Mouse (Mus musculus): ENCODE measurements around the gene Zc3h12b. TPM values are rescaled to one million over a fixed set of nuclear protein-coding genes. Genes with fewer than 3 reads are reported as not detected.

Gene Zc3h12b
- polyA plus RNA-seq (2012; rRNA removed) = 3.8 TPM in 2 replicates

DNA sequence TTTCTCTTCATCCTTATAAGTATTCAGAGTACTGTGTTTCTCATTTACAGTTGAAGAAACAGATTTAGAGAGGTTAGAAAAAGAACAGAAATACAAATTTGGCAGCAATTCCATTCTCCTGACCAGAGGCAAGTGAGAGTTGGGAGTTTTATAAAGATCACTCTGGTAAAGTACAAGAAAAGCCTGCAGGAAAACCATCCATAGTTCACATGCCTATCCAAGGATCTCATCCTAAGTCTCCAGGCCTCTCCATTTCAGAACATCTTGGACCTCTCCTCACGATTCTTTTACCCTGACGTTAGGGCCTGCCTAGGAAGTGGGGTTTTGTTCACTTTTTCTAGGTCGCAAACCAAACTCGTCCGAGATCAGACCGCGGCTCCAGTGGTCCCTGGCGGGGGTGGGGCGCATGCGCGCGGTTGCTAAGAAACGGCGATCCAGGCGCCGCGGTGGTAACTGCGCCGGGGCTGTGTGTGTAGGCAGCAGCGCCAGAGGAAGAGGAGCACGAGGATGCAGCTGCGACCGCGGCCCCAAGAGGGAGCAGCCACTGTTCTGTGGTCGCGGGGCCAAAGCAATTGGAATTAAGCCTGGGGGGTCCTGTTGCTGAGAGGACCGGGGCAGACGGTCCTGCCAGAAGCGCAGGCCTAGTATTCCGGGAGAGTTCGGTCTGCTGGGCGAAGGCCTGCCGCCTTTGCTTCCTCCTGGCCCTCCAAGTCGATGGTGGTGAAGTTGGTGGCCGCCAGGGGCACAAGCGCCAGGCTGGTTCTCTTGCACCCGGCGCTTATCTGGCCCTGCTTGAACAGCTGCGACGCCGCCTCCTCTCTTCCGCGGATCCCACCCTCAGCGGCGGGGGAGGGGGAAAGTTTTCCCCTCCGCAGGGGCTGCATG, at the start of gene Zc3h12b:
TSS of gene Zc3h12b (plus strand) at position 452 of the 885 bp plus-strand sequence.

DNA sequence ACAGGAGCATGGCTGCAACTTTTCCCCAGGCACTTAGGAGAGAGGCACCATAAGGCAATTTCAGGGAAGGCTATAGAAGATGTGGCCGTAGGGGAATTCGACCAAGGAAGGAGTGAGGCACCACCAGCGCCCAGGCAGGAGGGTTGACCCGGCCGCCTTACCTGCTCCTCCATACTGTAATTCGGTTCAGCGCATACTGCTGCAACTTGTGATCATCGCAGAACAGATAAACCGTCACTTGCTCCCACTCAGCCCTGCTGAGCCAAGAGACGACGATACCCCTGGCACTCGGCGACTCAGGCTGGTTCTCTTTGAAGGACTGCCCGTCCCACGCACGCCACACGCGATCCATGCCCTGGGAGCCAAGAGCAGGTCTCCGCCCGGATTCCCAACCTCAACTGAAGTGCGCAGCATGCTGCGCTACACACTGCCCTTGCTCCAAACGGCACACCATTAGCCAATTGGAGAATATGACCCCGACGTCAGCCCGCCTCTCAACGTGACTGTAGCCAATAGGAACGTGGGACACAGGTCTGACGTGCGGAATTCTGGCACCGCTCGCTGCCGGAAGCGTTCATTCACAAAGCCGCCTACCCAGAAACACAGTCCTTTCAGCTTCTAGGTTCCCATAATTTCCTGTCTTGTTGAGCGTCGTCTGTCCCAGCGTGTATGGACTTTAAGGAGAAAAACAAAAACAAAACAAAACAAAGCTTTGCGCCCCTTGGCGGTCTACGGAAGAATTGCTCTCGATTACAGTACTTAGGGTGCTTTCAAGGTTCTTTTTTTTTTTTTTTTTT, 245.2 kb downstream of the Zc3h12b start, which contains the start of gene Las1l:
TSS of gene Las1l (minus strand) at position 466 of the 797 bp plus-strand sequence.

Other genes starting within 250 kb of the Zc3h12b start
- gene Asb12, start 153.7 kb upstream of the Zc3h12b start, polyA plus RNA-seq (2012; rRNA removed) = 0.56 and 1.1 TPM in 2 replicates
- gene Pfn5, start 153.6 kb upstream of the Zc3h12b start, polyA plus RNA-seq (2012; rRNA removed) = not detected in 2 replicates
- gene Zc4h2, start 53.2 kb upstream of the Zc3h12b start, polyA plus RNA-seq (2012; rRNA removed) = 51.9 and 53.0 TPM in 2 replicates
- 73.0 and 80.8 TPM in 2 replicates for gene Las1l, start 245.3 kb downstream of the Zc3h12b start, polyA plus RNA-seq (2012; rRNA removed)